Mouse (Mus musculus) lung, adult 2 months (tissue): ENCODE data around the gene Cdh24. TPM values are rescaled to one million over a fixed set of nuclear protein-coding genes. Genes with fewer than 3 reads are reported as not detected.

Source experiments
- DNase-seq: peaks from one replicate; pipeline ENCODE4 v3.0.0; 2022
- H3K4me1 ChIP-seq: fragments of 200-500 bp; 2 replicates; pipeline ENCODE4 v1.6.1; 2011; ENCODE audit warnings: low read length; ENCODE audit not compliant: control insufficient read depth, insufficient read depth
- H3K4me3 ChIP-seq: fragments of 200-500 bp; replicated peaks from 2 replicates; pipeline ENCODE3; 2011; ENCODE audit warnings: low read depth, mild to moderate bottlenecking, control low read depth, low read length; ENCODE audit errors: extremely low read depth
- CTCF ChIP-seq: fragments of 200-500 bp; IDR thresholded peaks from 2 replicates; pipeline ENCODE4 v1.5.1; 2011; ENCODE audit warnings: mild to moderate bottlenecking, low read length, control low read depth; ENCODE audit not compliant: insufficient read depth
- POLR2A ChIP-seq: fragments of 200-500 bp; IDR thresholded peaks from 2 replicates; pipeline ENCODE4 v1.6.1; 2011; ENCODE audit warnings: low read depth, mild to moderate bottlenecking, control low read depth, low read length, borderline replicate concordance; ENCODE audit errors: extremely low read depth
- WGBS: fragments of 180-500 bp; shearing (Covaris S2); methylation state at CpG from one replicate; pipeline ENCODE4 v1.1.7; 2018; 5-methylcytosine and 5-hydroxymethylcytosine counted together
- polyA plus RNA-seq: library from polyadenylated mRNA; depleted of rRNA; stranded (reverse); fragments of >200 nt; gene quantifications from 2 replicates; pipeline ENCODE4 v1.2.3, GENCODE M21; 2012; rRNA removed

Gene Cdh24
- polyA plus RNA-seq: 2.8 and 2.9 TPM in 2 replicates

GRCm38 (mm10) chr14:54641305-54641969 is at the start of gene Cdh24:
Gene Cdh24, minus strand, starts transcription at chr14:54641364.
- 1% methylated on average over 52 of the region's 52 CpGs for WGBS
- peak within 1 kb of the TSS; percentile 66 for H3K4me3 ChIP-seq
- peak; percentile 77 for TF ChIP-seq CTCF
- TF ChIP-seq POLR2A: peak; percentile 23; the same call in 1 of the 2 replicates
- DNase-seq: peak; percentile 87
- H3K4me1 ChIP-seq: no peaks in the 10 kb centered on the region

GRCm38 (mm10) chr14:54687251-54687650 is 46.1 kb upstream of the Cdh24 start:
- peaks cover 12% of the 10 kb centered on the region for H3K4me1 ChIP-seq
- peak overlapping the region; percentile 71 for H3K4me3 ChIP-seq
- TF ChIP-seq POLR2A: no peak
- no peak for TF ChIP-seq CTCF
- WGBS: 2% methylated on average over 8 of the region's 8 CpGs
- no peak for DNase-seq

- under 1% methylated on average over 44 of the region's 44 CpGs for WGBS
- peak within 1 kb of the TSS; percentile 98 for H3K4me3 ChIP-seq
Observed at GRCm38 (mm10) chr14:54686522-54687143, 45.5 kb upstream of the Cdh24 start, which contains the start of gene Acin1. Gene Acin1, minus strand, starts transcription at chr14:54686931.

GRCm38 (mm10) chr14:54686063-54686521 is 44.9 kb upstream of the Cdh24 start, which contains the start of gene 1700123O20Rik:
Gene 1700123O20Rik, plus strand, starts transcription at chr14:54686216.
- H3K4me3 ChIP-seq: peak within 1 kb of the TSS; percentile 98
- peaks cover 12% of the 10 kb centered on the region for H3K4me1 ChIP-seq
- DNase-seq: no peak
- under 1% methylated on average over 41 of the region's 41 CpGs for WGBS
- TF ChIP-seq POLR2A (peak; percentile 57; the same call in 1 of the 2 replicates), CTCF (no peak; the same call in 1 of the 2 replicates)

More at GRCm38 (mm10) chr14:54686522-54687143, 45.5 kb upstream of the Cdh24 start, which contains the start of gene Acin1:
- peak; percentile 100 for DNase-seq
- peaks cover 12% of the 10 kb centered on the region for H3K4me1 ChIP-seq
- TF ChIP-seq POLR2A (peak; percentile 97), CTCF (no peak)

GRCm38 (mm10) chr14:54685471-54685870 is 44.3 kb upstream of the Cdh24 start:
- H3K4me3 ChIP-seq: peak overlapping the region; percentile 98
- TF ChIP-seq POLR2A: no peak
- TF ChIP-seq CTCF: no peak
- 4% methylated on average over 8 of the region's 8 CpGs for WGBS
- DNase-seq: peak; percentile 17
- peaks cover 12% of the 10 kb centered on the region for H3K4me1 ChIP-seq

GRCm38 (mm10) chr14:54682396-54682795 is 41.2 kb upstream of the Cdh24 start:
- WGBS: 84% methylated on average over 3 of the region's 3 CpGs
- TF ChIP-seq POLR2A (no peak), CTCF (no peak)
- Histone ChIP-seq H3K4me3 (no peak overlapping the region), H3K4me1 (peaks cover 8% of the 10 kb centered on the region)
- no peak for DNase-seq

GRCm38 (mm10) chr14:54678657-54679304 is 37.6 kb upstream of the Cdh24 start:
- WGBS: 81% methylated on average over 16 of the region's 16 CpGs
- H3K4me1 ChIP-seq: peaks cover 5% of the 10 kb centered on the region; the same call in 1 of the 2 replicates
- DNase-seq: no peak
- TF ChIP-seq POLR2A (no peak), CTCF (no peak)
- H3K4me3 ChIP-seq: no peak overlapping the region

GRCm38 (mm10) chr14:54676290-54676689 is 35.1 kb upstream of the Cdh24 start:
- TF ChIP-seq POLR2A: no peak
- TF ChIP-seq CTCF: no peak
- no peak overlapping the region for H3K4me3 ChIP-seq

GRCm38 (mm10) chr14:54674317-54674716 is 33.2 kb upstream of the Cdh24 start:
- DNase-seq: no peak
- peaks cover 3% of the 10 kb centered on the region; the same call in 1 of the 2 replicates for H3K4me1 ChIP-seq
- H3K4me3 ChIP-seq: no peak overlapping the region
- TF ChIP-seq CTCF (no peak), POLR2A (no peak)
- 47% methylated on average over 2 of the region's 2 CpGs for WGBS

More at GRCm38 (mm10) chr14:54676290-54676689, 35.1 kb upstream of the Cdh24 start:
- peaks cover 3% of the 10 kb centered on the region; the same call in 1 of the 2 replicates for H3K4me1 ChIP-seq
- WGBS: 80% methylated on average over 5 of the region's 5 CpGs
- DNase-seq: no peak

- WGBS: 67% methylated on average over 4 of the region's 4 CpGs
- DNase-seq: peak; percentile 50
- H3K4me1 ChIP-seq: peaks cover 3% of the 10 kb centered on the region; the same call in 1 of the 2 replicates
- no peak for TF ChIP-seq POLR2A
- peak; percentile 72 for TF ChIP-seq CTCF
- H3K4me3 ChIP-seq: no peak overlapping the region
Observed at GRCm38 (mm10) chr14:54669381-54669780, 28.2 kb upstream of the Cdh24 start.
